Mouse (Mus musculus): ENCODE measurements around the gene Alyref.

DNA sequence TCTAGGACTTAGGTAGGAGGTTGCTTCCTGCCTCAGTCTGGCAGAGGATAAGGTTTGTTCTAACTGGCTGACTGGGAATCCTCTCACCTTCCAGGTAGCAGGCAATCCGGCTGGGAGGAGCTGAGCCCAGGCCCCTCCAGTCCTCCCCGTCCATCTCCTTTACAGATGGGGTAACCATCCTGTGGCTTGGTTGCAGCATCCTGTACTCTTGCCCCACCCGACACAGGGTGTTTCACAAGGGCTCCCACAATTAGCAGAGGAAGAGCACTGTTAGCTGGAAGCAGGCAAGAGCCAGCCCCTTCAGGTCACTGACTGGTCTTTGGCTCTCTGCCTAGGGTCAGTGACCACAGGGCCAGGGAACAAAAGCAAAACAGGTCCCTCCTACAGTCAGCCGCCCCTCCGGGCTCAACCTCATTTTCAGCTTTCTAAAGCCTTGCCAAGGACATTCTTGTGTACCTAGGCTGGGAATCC lies 32.3 kb upstream of the Alyref start:
- TF ChIP-seq POLR2A (IDR thresholded peaks at IDR 0.05; ENCODE audit: insufficient read length, low read depth): no peak
- no peak for TF ChIP-seq POLR2AphosphoS2 (IDR thresholded peaks at IDR 0.05; ENCODE audit: insufficient read length, low read depth)
- no peak for TF ChIP-seq MAX (IDR thresholded peaks at IDR 0.05; ENCODE audit: low read depth)
- TF ChIP-seq TCF3 (IDR thresholded peaks at IDR 0.05; ENCODE audit: insufficient read length, low read depth): no peak
- no peak for TF ChIP-seq USF1 (IDR thresholded peaks at IDR 0.05; ENCODE audit: low read depth)

Measured in myocyte (in vitro differentiated cells).